In the genomic region with DNA sequence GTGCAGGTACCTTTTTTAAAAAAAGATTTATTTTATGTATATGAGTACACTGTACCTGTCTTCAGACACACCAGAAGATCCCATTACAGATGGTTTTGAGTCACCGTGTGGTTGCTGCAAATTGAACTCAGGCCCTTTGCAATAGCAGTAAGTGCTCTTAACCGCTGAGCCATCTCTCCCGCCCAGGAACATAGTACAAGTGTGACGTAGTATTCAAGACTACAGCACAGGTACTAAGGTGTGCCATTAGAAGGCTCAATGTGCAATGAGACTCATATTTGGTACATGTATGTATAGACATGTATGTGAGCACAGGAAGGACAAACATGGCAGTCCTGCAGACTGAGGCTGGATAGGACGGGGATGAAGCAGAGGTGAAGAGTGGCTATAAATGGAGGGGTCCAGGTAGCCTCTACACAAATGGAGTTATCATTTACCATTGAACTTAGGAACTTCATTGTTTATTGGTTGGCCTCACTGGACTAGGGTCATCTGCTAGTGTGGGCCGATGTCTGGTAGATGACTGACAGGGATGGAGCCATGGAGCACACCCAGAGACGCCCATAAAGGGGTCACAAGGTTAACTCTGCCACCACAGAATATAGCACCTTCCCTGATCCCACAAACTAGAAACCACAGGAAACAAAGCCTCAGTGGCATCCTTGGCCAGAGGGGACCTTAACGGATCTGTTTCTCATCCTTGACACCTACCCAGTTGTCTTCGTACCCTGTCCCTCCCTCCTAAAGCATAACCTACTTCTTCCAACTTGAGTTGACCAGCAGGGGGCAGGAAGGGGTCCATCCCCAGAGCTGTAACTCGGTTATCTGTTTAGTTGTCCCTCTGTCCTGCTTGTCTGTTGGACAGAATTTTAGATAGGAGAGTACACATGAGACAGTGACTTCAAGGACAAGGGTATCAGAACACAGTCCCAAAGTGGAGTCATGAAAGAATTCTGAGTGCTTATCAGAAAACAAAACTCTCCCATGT, we compare ENCODE assay signal across 11 mouse cellular contexts. TPM values are rescaled to one million over a fixed set of nuclear protein-coding genes. Genes with fewer than 3 reads are reported as not detected.
DNase-seq lines count a peak whose midpoint lies in the region.
"Had no signal": no experiment of that assay in that cellular context is flagged by ENCODE, and none has a peak within 500 bp of the region (broad histone marks: within the 10 kb centered on the region; RNA-seq: fewer than 3 reads in every experiment).

No protein-coding gene starts in this region.

- intact Hi-C loops in left cerebral cortex, postnatal 25 days (cut with DNase I), result loop anchor here (5.0 to 10.0 kb wide), 3 partner anchors 95 to 578 kb away; a partner anchor contains a TSS

- DNase-seq in adrenal gland, postnatal 10 days, result peak; percentile 11
- no peak for DNase-seq in adrenal gland, adult 2 months
- DNase-seq in kidney, postnatal 4 days, result peak; percentile 11 to 13
- no peak for DNase-seq in kidney, postnatal 14 days
- DNase-seq in thymus, postnatal 4 days, result peak; percentile 37
- DNase-seq in thymus, postnatal 25 days, result no peak
- no peak for DNase-seq in cerebellum, postnatal 4 days (ENCODE audit: low spot score in 2 of 2)
- DNase-seq in left cerebral cortex, postnatal 25 days (ENCODE audit: low spot score in 2 of 2), result no peak
- DNase-seq: adrenal gland, postnatal 36 days; cerebellum, postnatal 36 days; layer of hippocampus, postnatal 36 days had no signal

RNA-seq across cellular contexts. Expression of a gene that starts 10.2 kb away (rescaled TPM):
- 1 to 10 TPM in 1 of 2 experiments, under 1 TPM in 1; 0.81 to 2.3 TPM for total RNA-seq in adrenal gland, postnatal 10 days (2021)
- total RNA-seq in adrenal gland, adult 2 months (2021), result 1 to 10 TPM in 1 of 2 experiments, under 1 TPM in 1; 0.81 to 1.9 TPM
- 1.1 and 1.6 TPM in 2 replicates for polyA plus RNA-seq in adrenal gland, adult 2 months (2012; rRNA removed)
- 1 to 10 TPM in 1 of 2 experiments, under 1 TPM in 1; 0.78 to 1.6 TPM for total RNA-seq in left cerebral cortex, postnatal 25 days (2021)

RNA-seq across cellular contexts. Expression of a gene that starts 15.0 kb away (rescaled TPM):
- 100 to 1,000 TPM; 114 to 122 TPM for total RNA-seq in adrenal gland, postnatal 10 days (2021)
- 100 to 1,000 TPM; 143 to 150 TPM for total RNA-seq in adrenal gland, adult 2 months (2021)
- 83.4 and 84.4 TPM in 2 replicates for polyA plus RNA-seq in adrenal gland, adult 2 months (2012; rRNA removed)
- total RNA-seq in left cerebral cortex, postnatal 25 days (2021), result 10 to 100 TPM; 82.4 to 83.7 TPM

RNA-seq across cellular contexts. Expression of a gene that starts 47.7 kb away (rescaled TPM):
- 1,000 to 10,000 TPM in 1 of 2 experiments, 100 to 1,000 TPM in 1; 887 to 1,000 TPM for total RNA-seq in adrenal gland, postnatal 10 days (2021)
- 100 to 1,000 TPM; 601 to 696 TPM for total RNA-seq in adrenal gland, adult 2 months (2021)
- 99.4 and 128 TPM in 2 replicates for polyA plus RNA-seq in adrenal gland, adult 2 months (2012; rRNA removed)
- total RNA-seq in left cerebral cortex, postnatal 25 days (2021), result 100 to 1,000 TPM; 310 to 311 TPM

RNA-seq across cellular contexts. Expression of a gene that starts 47.8 kb away (rescaled TPM):
- 10 to 100 TPM; 46.7 to 48.4 TPM for total RNA-seq in adrenal gland, postnatal 10 days (2021)
- 10 to 100 TPM; 51.0 to 58.7 TPM for total RNA-seq in adrenal gland, adult 2 months (2021)
- polyA plus RNA-seq in adrenal gland, adult 2 months (2012; rRNA removed), result 1.1 and 1.3 TPM in 2 replicates
- total RNA-seq in left cerebral cortex, postnatal 25 days (2021), result 10 to 100 TPM; 87.5 to 88.3 TPM

Comparison
In these comparisons a context has a peak if more than half of its experiments do, and no peak if none do; other contexts are left out.
1. DNase-seq: peak in adrenal gland, postnatal 10 days (single experiment), kidney, postnatal 4 days (2 of 2) and thymus, postnatal 4 days (single experiment); none in adrenal gland, adult 2 months (single experiment), kidney, postnatal 14 days (single experiment), thymus, postnatal 25 days (single experiment), cerebellum, postnatal 4 days (0 of 2) and left cerebral cortex, postnatal 25 days (0 of 2).